Mouse (Mus musculus): ENCODE data around the gene Tmprss4.

Tmprss4 gene

GRCm38 (mm10) chr9:45136442-45137169, 67.3 kb downstream of the Tmprss4 start:
- DNase-seq (ENCODE audit: low read depth, low spot score) = no peak

GRCm38 (mm10) chr9:45133484-45134310, 70.2 kb downstream of the Tmprss4 start:
- peak; percentile 88 for DNase-seq (ENCODE audit: low read depth, low spot score)

DNA sequence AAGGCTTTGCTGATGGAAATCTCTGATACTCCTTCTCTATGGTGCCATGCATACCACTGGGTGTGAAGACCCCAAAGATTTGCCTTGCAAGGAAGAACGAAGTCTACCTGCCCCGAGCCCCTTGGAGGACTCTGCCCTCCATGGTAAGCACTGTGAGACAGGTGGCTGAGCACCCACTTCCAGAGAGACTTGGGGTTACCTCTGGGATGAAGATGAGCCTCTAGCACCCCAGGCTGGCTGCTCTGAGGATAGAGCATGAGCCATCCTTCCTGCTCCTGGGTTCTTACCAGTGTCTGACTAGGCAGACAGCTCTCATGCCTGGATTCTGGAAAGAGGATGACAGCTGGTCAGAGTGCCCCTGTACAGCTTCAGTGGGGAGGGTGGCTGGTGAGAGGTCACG, 73.8 kb downstream of the Tmprss4 start:
- DNase-seq (ENCODE audit: low read depth, low spot score) = no peak

GRCm38 (mm10) chr9:45126941-45127340, 77.0 kb downstream of the Tmprss4 start:
- peak; percentile 56 for DNase-seq (ENCODE audit: low read depth, low spot score)

DNA sequence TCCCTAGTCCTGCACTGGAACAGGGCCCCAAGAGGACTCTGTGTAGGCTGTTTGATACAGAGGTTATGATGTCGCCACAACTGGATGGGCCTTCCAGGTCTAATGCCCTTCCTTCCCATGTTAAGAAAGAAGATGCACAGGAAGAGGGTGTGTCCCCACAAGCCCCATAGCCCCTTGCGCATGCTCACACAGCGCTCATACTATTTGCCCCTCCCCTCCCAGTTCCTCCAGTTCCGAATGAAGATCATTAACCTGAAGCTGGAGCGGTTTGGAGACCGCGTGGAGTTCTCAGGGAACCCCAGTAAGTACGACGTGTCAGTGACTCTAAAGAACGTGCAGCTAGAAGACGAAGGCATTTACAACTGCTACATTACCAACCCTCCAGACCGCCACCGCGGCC, 78.7 kb downstream of the Tmprss4 start:
- peak; percentile 33 for DNase-seq (ENCODE audit: low read depth, low spot score)
